Mouse (Mus musculus) layer of hippocampus, adult 2 months (tissue): ENCODE measurements around the gene Ngef. TPM values are rescaled to one million over a fixed set of nuclear protein-coding genes. Genes with fewer than 3 reads are reported as not detected.

Source experiments
- DNase-seq, 2 experiments: peaks; one replicate each; pipeline ENCODE4 v3.0.0; 2022; ENCODE audit warnings: low spot score in 2 of 2
- H3K27ac ChIP-seq: fragments of 200-600 bp; 2 replicates; pipeline ENCODE4 v1.8.1; 2022
- H3K4me3 ChIP-seq: fragments of 200-600 bp; 2 replicates; pipeline ENCODE4 v1.8.1; 2022; ENCODE audit warnings: mild to moderate bottlenecking
- CTCF ChIP-seq: fragments of 200-600 bp; conservative IDR thresholded peaks from 2 replicates; pipeline ENCODE4 v1.8.1; 2022; ENCODE audit warnings: antibody characterized with exemption, mild to moderate bottlenecking, moderate library complexity
- long read RNA-seq, 2 experiments: library from polyadenylated mRNA; stranded (forward); transcript quantifications; one replicate each; pipeline ENCODE4 v2.0.0; 2021; ENCODE audit warnings: borderline mapping rate in 2 of 2
- total RNA-seq, 2 experiments: library from RNA; stranded (reverse); gene quantifications; 2 replicates each; pipeline ENCODE4 v1.2.3; 2021

The Ngef gene
- 100 to 1,000 TPM; 100 to 105 TPM for total RNA-seq
- long read RNA-seq, experiment 1, transcript Ngef-201 (13 exons, 2,746 nt) = major isoform, 66 of 83 reads
- long read RNA-seq, experiment 1, partial matches to known transcripts = 9 of 83 reads
- long read RNA-seq, experiment 1, other reads (novel, unspliced or antisense) = 8 of 83 reads
- long read RNA-seq, experiment 2, transcript Ngef-201 (13 exons, 2,746 nt) = major isoform, 123 of 139 reads
- long read RNA-seq, experiment 2, partial matches to known transcripts = 5 of 139 reads
- long read RNA-seq, experiment 2, other reads (novel, unspliced or antisense) = 11 of 139 reads

- no peak for TF ChIP-seq CTCF
- DNase-seq = no peak
- H3K4me3 ChIP-seq = no peak within 1 kb of the TSS
- 0 out of 2 replicates have a peak within 1 kb of the TSS, but pooled peaks have one; percentile 3 for H3K27ac ChIP-seq
These were observed at the start of gene Ngef for GRCm38 (mm10) chr1:87573800-87574215. TSS of gene Ngef (minus strand) at chr1:87573870.

- DNase-seq = peak in 1 of 2 experiments; percentile 23
- Histone ChIP-seq H3K4me3 (peak overlapping the region; percentile 7; the same call in 1 of the 2 replicates), H3K27ac (peak overlapping the region; percentile 56; the same call in 1 of the 2 replicates)
- TF ChIP-seq CTCF = no peak
These were observed 48.2 kb upstream of the Ngef start for GRCm38 (mm10) chr1:87621858-87622279.

GRCm38 (mm10) chr1:87621146-87621857 lies 47.6 kb upstream of the Ngef start:
- Histone ChIP-seq H3K4me3 (peak overlapping the region; percentile 36), H3K27ac (peak overlapping the region; percentile 73; the same call in 1 of the 2 replicates)
- no peak for DNase-seq
- TF ChIP-seq CTCF = no peak

GRCm38 (mm10) chr1:87620693-87621092 lies 47.0 kb upstream of the Ngef start:
- no peak for TF ChIP-seq CTCF
- DNase-seq = no peak
- Histone ChIP-seq H3K4me3 (peak overlapping the region; percentile 36), H3K27ac (peak overlapping the region; percentile 73; the same call in 1 of the 2 replicates)

GRCm38 (mm10) chr1:87620211-87620668 lies 46.6 kb upstream of the Ngef start, which contains the start of gene Inpp5d:
TSS of gene Inpp5d (plus strand) at chr1:87620312.
- no peak for TF ChIP-seq CTCF
- H3K4me3 ChIP-seq = peak within 1 kb of the TSS; percentile 36

GRCm38 (mm10) chr1:87614576-87615295 lies 41.1 kb upstream of the Ngef start:
- DNase-seq = no peak
- Histone ChIP-seq H3K27ac (no peak overlapping the region), H3K4me3 (no peak overlapping the region)
- TF ChIP-seq CTCF = no peak

More at GRCm38 (mm10) chr1:87620211-87620668, 46.6 kb upstream of the Ngef start, which contains the start of gene Inpp5d:
- peak within 1 kb of the TSS; percentile 73; the same call in 1 of the 2 replicates for H3K27ac ChIP-seq
- no peak for DNase-seq

GRCm38 (mm10) chr1:87608416-87609046 lies 34.9 kb upstream of the Ngef start:
- Histone ChIP-seq H3K27ac (no peak overlapping the region), H3K4me3 (no peak overlapping the region)
- peak in 1 of 2 experiments; percentile 50 for DNase-seq
- TF ChIP-seq CTCF = peak; percentile 86

- Histone ChIP-seq H3K4me3 (peak overlapping the region; percentile 15; the same call in 1 of the 2 replicates), H3K27ac (peak overlapping the region; percentile 46; the same call in 1 of the 2 replicates)
- peak; percentile 50 to 69 for DNase-seq
- TF ChIP-seq CTCF = no peak
These were observed 33.9 kb upstream of the Ngef start for GRCm38 (mm10) chr1:87607385-87608091.

GRCm38 (mm10) chr1:87605296-87605695 lies 31.6 kb upstream of the Ngef start:
- Histone ChIP-seq H3K27ac (no peak overlapping the region), H3K4me3 (no peak overlapping the region)
- TF ChIP-seq CTCF = no peak
- DNase-seq = no peak

- H3K27ac ChIP-seq = no peak overlapping the region
- no peak for TF ChIP-seq CTCF
- no peak for DNase-seq
- H3K4me3 ChIP-seq = no peak overlapping the region
These were observed 29.7 kb upstream of the Ngef start for GRCm38 (mm10) chr1:87603389-87603788.

GRCm38 (mm10) chr1:87601801-87602200 lies 28.1 kb upstream of the Ngef start:
- H3K27ac ChIP-seq = no peak overlapping the region
- no peak for DNase-seq
- no peak for TF ChIP-seq CTCF
- no peak overlapping the region for H3K4me3 ChIP-seq
